Mouse (Mus musculus) right cerebral cortex, postnatal 4 days (tissue): ENCODE results near the gene Rprd1b.

ENCODE experiments used
- DNase-seq: peaks from one replicate; pipeline ENCODE4 v3.0.0-alpha.2; 2022

The Rprd1b gene

DNA sequence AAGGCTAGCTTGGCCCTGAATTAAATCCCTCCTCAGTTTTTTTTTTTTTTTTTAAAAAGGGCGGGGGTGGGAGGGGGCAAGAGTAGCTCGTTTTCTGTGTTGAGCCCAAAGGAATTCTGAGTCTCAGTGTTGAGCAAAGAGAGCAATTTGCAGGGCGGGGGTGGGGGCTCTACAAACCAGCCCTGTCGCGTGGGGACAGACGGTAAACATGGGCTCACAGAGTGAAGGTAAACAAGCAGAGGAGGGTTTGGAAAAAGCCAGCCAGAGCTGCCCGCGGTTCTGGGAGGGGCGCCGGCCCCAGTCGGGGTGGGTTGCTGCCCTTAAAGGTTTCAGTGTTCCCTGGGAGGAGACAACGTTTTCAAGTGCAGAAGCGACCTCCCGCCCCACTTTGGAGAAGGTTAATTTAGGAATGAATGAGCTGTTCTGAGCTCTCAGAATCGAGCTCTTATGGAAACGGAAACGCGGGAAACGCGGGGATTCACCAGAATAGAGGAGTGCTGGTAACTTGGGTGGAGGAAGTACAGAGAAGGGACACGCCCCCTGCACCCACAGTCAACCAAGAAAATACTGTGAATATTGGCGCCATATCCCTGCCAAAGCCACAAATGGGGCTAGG is 125.5 kb downstream of the Rprd1b start:
- DNase-seq, result no peak

DNA sequence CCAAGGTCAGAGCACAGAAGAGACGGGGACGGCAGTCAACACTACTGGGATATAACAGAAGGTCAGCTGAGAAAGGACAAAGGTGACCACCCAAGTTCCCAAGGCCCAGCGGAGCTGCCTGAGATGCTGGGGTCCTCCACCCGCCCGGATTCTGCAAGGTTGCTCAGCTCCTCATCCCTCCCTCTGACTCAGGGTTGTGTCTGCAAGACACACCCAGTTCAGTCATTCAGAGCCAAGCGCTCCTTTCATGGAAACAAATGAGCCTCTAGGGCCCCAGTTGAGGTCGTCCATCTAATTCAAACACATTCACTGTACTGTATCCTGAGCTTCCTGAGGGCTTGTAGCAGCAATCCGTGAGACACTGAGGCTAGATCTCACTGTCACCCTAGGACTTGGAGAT is 126.3 kb downstream of the Rprd1b start:
- no peak for DNase-seq

DNA sequence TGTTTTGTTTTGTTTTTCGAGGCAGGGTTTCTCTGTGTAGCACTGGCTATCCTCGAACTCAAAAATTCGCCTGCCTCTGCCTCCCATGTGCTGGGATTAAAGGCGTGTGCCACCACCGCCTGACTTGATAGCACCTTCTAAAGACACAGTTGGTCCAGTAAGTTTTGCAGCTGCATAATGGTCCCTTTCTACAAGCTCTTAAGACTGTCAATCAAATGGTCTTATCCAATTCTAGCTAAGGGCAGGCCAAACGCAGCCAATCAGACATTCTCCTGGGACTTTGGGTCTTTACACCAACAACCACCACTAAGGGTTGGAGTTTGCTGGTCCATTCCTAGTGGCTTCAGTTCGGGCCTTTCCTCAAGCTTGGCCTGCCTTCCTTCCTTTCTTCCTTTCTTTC is 126.8 kb downstream of the Rprd1b start:
- DNase-seq, result no peak

DNA sequence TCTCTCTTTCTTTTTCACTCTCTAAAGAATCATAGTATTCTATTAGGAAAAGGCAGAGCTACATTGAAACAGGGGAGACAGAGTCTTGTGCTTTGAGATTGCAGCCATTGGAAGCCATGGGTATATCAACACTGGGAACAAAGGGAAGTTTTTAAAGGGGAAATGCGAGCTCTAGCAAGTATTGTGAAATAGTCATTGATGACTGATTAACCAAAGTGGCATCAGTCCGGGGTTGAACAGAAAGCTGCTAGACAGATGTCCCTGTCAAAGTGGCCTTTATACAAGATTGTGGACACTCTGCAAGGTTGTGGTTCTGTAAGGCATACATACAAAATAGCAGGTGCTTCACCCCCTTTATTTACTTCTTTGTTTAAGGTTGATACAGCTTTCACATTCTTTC is 127.3 kb downstream of the Rprd1b start:
- no peak for DNase-seq

DNA sequence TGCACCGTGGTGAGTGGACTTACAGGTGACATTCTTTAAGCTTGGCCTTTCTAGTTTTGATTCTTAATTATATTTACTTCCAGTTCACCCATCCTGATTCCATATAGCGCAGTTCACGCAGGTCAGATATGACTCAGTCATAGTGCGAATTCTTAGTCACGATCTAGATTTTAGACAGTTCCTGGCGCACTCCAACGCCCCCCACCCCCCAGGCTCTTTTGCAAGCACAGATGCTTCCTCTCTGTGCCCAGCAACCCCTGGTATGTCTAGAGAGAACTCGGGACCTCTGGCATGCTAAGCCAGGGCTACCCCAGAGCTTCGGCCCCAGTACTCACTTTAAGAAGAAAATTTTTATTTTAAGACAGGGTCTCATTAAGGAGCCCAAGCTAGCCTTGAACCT is 128.2 kb downstream of the Rprd1b start:
- no peak for DNase-seq

DNA sequence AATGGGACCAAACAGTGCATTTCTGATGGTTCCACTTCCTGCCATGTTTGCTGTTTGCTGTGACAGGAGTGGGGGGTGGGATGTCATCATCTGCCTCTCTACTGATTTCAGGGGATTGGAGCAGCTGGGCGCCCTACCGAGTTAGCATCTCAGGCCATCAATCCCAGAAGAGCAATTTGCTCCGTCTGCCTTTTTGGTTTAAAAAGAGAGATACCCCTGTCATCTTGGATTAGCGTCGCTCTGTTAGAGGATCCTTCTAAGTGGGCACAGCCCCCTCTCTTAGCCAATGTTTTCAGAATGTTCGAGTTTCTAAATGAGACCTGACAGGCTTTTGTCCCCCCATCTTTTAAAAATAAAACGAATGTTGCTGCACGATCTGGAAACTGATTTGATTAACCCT is 129.4 kb downstream of the Rprd1b start:
- DNase-seq, result no peak

DNA sequence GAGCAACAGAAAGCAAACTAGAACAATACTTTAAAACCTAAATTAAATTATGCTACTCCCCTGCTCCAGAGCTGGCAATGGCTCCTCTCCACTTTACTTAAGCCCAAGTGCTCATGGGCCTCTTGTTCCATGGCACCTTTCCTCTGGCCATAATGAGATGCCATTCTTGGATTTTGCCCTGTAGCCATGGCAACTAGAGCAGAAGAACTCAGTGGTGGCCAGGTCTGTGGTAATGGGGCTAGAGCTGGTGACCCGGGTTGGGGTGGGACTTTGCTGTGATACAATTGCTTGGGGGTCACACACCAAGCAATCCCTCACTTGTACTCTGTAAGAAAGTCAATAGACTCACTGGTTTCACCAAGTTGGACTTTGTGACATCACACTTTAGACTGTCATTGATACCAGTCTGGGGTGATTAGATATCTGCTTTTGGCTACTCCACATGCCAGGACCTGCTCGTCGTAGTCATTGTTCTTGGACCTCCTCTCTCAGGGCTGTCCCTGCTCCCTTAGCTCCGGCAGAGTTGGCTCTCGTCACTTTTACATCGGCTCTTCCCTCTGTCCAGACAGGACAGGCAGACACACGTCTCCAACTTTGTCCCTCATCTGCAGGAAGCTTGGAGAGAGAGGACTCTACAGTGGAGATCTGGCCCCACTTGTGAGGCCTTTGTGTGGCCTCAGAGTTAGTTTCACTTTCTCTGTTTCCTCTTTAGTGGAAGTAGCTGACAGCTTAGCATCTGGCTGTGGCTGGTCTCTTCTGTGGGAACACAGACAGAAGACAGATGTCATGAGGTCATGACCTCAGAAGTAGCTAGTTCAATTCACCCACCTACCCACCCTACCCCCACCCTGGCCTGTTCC is 131.3 kb downstream of the Rprd1b start:
- DNase-seq, result no peak

DNA sequence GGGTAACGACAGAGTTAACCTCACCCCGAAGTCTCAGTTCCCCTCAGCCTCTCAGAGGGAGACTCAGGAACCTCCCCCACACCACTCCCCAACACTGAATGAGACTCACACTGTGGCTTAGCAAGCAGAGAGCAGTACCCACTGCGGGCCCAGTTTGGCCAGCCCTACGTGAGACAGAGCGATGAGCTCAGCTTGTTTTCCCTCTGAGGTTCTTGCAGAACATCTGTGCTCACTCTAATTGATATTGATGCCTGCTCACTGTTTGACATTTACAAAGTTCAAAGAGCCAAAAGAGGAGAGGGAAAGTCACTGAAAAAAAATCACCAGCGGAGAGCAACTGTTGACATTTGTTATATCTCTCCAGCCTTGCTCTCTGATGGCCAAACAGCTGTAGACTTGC is 133.5 kb downstream of the Rprd1b start:
- no peak for DNase-seq

DNA sequence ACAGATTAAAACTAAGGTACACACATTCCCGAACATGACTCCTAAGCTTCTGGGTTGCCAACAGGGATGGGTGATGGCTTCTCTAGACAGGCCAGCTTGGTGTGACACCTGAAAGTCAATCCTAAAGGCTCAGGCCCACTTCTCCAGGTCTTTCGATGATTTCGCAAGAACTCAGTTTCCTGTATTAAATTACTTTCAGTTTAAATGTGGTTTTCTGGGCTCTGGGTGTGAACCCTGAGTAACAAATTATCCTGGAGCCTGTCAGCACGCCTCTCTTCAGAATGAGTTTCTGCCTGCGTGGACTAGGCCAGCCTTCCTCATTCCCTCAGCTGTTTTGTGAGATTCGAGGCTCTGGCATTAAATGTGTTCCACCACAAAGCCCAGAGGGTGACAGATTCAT is 134.7 kb downstream of the Rprd1b start:
- no peak for DNase-seq

DNA sequence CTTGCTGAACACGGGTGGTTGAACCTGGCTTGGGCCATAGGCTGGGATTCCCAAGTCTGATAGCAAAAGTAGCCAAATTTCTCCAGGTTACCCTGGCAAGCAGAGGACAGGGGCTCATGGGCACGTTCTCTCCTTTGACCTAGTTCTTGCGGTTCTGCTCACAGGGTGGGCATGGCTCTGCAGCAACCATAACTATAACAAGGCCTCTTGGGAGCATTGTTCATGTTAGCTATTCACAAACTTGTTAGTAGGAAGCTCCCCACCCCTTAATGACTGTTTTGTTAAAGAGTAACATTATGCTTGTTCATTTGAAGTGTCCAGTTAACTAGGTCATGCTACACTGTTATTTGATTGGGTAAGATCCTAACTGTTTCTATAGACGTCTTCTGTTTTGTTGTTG is 137.5 kb downstream of the Rprd1b start:
- no peak for DNase-seq

DNA sequence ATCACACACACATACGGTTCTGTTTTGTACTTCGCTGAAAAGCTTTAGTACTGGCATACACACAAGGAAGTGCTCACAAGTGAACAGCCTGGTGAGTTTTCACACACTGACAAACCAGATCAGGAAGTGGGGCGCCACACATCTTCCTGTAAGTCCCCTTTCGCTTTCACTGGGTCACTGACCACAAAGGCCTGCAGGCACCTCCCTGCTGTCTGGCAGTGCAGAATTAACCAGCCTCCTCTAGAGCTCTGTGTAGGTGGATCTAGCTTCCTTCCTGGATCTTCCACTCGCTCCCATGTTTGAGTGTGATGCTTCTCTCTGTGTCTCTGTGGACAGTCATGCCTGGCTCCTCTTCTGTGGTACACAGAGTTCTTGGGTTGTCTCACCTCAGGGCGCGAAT is 138.3 kb downstream of the Rprd1b start:
- no peak for DNase-seq

DNA sequence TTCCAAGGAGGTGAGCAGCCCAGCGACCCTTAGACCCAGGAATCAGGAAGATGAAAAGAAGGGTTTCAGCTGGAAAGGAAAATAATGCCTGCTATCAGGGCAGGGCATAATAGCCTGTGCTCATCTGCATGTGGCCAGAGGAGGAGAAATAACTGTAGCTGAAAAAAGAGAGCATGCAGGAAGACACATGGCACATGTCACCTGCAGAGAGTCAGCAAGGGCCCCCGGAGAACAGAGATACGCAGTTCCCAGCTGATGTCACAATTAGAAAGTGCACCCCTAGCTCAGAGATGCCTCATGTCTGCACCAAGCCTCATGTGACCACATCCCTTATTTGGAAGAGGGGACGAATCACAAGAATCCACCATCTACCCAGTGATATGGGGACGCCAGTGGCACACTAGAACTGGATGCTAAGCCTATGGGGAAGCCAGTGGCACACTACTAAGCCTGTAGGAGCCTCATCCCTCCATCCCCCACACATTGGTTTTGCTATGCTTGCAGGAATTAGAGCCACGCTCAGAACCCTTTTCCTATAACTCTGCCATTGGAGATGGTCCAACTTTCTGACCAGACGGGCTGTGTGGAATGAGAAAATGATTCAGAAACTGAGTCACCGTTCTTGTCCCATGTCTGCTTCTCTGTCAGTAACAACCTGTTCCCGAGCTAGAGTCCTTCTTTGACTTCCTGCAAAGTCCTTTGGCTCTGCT is 139.4 kb downstream of the Rprd1b start:
- DNase-seq, result no peak

DNA sequence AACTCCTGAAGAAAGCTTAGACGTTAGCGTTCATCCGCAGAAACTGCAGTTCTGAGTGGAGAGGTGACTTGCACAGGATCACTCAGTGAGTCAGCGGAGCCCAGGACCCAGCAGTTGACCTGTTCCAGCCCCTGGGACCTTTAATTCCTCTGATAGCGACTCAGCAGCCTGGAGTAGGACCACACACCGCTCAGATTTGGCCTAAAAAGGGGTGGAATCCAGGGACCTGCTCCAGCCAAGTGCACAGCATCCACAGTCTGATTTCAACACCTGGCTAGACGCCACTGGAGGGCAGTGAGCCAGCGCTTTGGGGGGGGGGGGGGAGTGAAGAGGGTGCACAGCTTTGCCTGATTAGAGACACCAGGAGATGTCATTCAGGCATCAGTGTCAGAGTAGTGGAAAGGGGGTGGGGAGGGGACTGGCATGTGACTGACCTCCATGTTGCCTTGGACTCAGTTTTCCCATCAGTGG is 140.5 kb downstream of the Rprd1b start:
- no peak for DNase-seq

DNA sequence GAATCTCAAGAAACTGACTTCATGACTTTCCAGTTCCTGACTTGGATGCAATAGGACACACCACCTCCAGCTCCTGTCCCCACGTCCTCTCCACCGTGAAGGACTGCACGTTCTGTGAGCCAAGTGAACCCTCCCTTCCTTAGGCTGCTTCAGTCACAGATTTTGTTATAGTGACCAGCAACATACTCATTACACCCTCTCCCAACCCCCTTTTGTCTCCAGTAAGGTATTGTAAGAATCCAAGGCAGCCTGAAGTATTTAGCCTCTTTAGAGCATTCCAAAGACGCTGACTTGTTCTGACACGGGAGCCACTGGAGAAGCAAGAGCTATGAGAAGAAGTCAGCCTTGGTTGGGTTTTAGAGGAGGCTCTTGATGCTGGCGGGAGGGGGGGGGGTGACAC is 141.1 kb downstream of the Rprd1b start:
- no peak for DNase-seq

DNA sequence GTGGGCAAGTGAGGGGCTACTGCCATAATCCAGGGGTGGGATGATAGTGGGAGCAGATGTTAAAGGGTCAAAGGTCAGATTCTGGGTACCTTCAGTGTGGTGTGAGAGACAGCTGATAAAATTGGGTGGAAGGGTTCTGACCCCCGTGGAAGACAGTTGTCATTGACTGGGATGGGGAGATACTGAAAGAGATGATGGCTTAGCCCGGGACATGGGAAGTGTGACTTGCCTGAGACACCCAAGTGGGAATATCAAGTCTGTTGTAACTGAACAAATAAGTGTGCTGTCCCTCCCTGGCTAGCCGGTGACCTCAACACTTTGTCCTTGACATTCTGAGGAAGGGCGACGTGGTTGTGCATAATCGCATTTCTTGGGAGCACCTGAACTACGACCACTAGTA is 141.5 kb downstream of the Rprd1b start:
- DNase-seq, result no peak

DNA sequence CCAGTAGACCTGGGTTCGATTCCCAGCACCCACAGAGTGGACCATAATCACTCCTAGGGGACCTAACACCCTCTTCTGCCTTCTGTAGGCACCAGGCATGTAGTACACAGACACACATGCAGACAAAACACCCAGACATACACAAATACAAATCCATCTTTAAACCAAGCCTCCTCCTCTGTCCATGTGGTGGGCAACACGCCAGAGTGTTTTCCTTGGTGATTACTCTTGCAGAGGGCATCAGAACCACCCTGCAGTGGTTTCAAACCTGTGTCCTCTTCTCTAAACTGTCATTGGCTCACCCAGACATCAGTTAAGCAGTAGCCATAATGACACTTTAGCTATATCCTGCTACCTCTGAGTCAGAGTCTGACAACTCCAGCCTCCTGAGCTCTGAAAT is 142.1 kb downstream of the Rprd1b start:
- no peak for DNase-seq

DNA sequence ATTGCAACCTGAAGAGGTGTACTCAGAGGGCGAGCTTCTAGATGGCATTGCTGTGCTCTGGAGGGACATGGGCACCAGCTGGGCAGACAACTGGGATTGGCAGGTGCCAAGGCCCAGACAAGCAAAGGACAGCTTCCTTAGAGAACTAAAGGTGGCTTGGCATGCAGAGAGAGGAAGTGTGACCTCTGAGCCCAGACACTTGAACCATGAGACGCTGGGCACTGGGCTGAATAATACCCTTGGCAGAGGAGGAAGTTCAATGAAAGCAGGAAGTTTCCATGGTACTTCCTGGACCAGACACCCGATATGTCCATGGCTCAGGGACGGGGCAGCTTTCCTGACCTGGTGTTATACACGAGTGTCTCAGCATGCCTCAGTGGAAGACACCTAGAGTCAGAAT is 146.1 kb downstream of the Rprd1b start:
- DNase-seq, result no peak

DNA sequence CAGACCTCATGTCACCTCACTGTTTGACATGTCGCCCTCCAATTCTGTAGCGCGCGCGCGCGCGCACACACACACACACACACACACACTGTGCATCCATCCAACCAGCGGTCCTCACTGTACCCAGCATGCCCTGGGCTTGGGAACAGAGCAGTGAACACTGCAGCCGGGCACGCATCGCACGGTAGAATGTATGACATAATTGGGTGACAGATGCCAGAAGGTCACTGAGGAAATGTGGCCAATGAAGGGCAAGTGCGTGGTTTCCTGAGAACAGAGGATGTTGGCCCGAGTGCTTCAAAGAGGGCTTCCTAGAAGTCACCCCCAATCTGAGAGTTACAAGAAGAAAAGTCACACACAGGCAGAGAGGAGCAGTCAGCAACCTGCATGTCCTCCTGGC is 146.7 kb downstream of the Rprd1b start:
- no peak for DNase-seq

DNA sequence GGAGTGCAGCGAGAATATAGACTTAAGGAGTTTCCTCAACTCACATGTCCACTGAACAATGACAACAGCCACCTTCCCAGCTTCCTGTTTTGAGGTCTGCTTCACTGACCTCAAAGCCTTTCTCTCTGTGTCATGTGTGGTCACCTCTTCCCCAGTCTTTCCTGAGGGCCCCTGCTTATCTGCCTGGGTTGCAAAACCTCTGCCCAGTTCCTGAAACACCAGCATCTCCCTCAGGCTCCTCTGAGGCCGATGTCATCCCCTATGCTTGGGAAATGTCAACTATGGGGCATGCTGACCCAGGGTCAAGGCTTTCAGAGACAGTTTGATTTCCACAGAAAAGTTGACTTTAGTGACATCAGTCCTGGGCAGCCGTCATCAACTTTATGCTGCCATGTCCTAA is 147.1 kb downstream of the Rprd1b start:
- no peak for DNase-seq

DNA sequence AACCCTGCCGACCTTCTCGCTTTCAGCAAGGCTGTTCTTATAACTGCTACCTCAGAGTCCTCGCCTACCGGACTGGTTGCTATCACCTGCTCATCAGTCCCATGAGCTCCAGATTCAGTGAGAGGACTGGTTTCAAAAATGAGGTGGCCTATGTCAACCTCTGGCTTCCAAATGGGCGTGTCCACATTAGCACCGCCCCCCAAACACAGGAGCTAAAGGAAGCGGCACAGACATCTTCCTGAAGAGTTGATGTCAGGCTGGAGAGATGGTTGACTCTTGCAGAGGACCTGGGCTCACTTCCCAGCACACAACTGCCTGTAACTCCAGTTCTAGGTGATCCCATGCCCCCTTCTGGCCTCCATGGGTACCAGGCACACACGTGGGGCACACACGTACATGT is 148.5 kb downstream of the Rprd1b start:
- DNase-seq, result no peak

DNA sequence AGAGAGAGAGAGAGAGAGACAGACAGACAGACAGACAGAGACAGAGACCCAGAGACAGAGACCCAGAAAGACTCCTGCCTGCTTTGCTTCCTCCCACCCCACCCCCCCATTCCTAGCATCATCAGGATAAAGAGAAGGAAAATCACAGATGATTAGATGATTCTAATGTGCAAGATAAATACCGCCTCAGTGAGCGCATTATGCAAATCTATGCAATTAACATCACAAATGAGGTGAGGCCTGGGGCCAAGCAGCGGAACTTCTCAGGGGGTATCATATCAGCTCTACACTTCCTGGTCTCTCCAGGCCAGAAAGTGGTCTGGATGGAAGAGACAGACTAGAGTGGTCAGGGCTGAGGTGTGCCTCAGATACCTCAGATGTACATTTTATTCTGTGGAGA is 149.3 kb downstream of the Rprd1b start:
- no peak for DNase-seq

DNA sequence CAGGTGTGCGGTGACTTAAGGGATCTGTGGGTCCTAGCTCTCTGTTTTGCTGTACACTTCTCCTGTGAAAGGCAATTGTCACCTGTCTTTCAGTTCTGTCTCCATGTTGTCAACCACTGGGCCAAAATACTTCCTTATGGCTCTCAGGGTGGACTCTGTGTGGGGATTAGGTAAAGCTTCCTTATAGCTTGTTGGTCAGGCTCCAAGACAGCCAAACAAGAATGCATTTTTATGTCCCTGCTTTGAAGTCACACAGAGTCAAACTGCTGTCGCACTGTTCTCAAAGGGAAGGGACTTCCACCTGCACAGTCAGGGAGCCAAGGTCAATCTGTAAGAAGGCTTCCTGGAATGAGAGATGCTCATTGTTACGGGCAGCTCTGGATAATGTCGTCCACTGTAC is 149.8 kb downstream of the Rprd1b start:
- DNase-seq, result no peak

DNA sequence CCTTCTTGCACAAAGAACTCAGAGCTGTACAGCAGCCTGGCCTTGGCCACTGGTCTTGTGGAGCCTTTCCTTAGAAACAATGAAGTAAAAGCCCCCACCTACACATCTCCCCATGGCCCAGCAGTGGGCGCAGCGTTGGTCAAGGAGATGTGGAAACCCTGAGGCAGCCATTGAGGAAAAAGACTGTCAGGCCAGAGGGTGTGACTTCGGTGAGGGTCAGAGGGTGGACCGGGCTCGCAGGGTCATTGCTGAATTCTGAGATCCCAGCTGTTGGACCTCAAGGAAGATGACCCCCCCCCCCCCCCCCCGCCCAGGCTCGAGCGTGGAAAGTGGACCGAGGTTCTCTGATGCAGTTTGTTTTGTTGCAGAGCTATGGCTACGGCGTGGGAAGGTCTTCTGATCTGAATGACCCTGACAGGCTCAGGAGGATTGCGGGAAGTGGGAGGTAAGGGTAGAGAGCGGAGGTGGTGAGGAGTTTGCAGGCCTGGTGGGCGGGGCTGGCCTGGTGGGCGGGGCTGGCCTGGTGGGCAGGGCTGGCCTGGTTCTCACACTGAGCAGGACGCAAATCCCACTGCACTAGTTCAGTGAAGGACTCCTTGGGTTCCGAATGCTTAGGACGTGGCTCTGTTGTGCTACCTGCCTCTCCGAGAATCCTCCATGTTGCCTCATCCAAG is 150.5 kb downstream of the Rprd1b start:
- DNase-seq, result no peak
